8 mouse cellular contexts compared by ENCODE assay signal in the genomic region with DNA sequence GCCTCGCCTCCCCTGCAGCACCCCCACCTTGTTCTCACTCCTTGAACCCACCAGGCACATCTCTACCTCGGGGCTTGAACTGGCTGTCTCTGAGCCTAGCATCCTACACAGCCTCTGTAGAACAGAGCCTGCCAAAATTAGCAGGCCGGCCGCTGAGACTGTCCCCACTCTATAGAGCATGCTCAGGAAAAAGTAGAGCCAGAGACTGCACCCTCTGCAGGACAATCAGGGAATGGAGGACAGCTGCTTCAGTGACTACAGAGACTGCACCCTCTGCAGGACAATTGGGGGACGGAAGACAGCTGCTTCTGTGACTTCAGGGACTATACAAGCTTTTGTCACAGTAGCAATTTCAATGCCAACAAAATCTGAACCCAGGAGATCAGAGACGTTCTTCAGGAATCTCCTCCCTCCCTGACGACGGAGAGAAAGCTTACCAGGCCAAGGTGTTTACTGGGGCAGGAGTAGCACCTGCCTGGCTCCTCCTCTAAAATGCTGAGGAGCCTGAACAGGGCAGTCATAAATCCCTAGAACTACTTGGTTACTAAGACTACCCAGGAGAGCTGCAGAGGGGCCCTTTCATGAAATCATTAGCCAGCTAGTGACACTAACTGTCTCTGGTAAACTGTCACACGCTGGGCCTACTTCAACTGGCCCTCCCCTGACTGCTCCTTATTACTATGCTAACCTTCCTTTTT. TPM values are rescaled to one million over a fixed set of nuclear protein-coding genes. Genes with fewer than 3 reads are reported as not detected.
A peak's percentile ranks its signal among the peaks of the same experiment; 100 is the strongest.
DNase-seq lines count a peak whose midpoint lies in the region; ATAC-seq lines count a peak whose summit lies in the region.

No protein-coding gene starts in this region.

- no peaks in the 10 kb centered on the region for H3K9me3 ChIP-seq in heart, embryonic 11.5 days (replicated peaks; ENCODE audit: control insufficient read depth, low read length)
- peaks cover 3% of the 10 kb centered on the region; the same call in 1 of the 2 replicates for H3K9me3 ChIP-seq in embryonic facial prominence, embryonic 11.5 days (replicated peaks; ENCODE audit: control insufficient read depth, low read length)
- peaks cover 7% of the 10 kb centered on the region for H3K9me3 ChIP-seq in limb, embryonic 13.5 days
- H3K9me3 ChIP-seq in midbrain, embryonic 16.5 days (replicated peaks; ENCODE audit: control insufficient read depth, low read length, poor library complexity, severe bottlenecking) = no peaks in the 10 kb centered on the region

- DNase-seq in heart, adult 11 months = peak; percentile 96
- DNase-seq in embryonic facial prominence, embryonic 11.5 days (ENCODE audit: low spot score) = peak; percentile 80
- DNase-seq in heart, adult 8-10 months (ENCODE audit: low spot score) = peak; percentile 71
- peak; percentile 71 for DNase-seq in kidney, adult 9 months
- peak; percentile 27 to 53 for DNase-seq in spleen, postnatal 14 days (ENCODE audit: low spot score in 2 of 2)

- no peak overlapping the region for H3K9ac ChIP-seq in heart, embryonic 11.5 days (ENCODE audit: low read depth, low read length)
- no peak overlapping the region for H3K9ac ChIP-seq in embryonic facial prominence, embryonic 11.5 days (replicated peaks; ENCODE audit: low read length)
- no peak overlapping the region for H3K9ac ChIP-seq in limb, embryonic 13.5 days
- H3K9ac ChIP-seq in midbrain, embryonic 16.5 days (ENCODE audit: low read depth, low read length) = 0 out of 2 replicates have a peak overlapping the region, but pooled peaks have one; percentile 32

- H3K4me3 ChIP-seq in heart, embryonic 11.5 days (ENCODE audit: low read depth, low read length) = no peak overlapping the region
- no peak overlapping the region for H3K4me3 ChIP-seq in embryonic facial prominence, embryonic 11.5 days (ENCODE audit: low read depth, low read length)
- no peak overlapping the region for H3K4me3 ChIP-seq in limb, embryonic 13.5 days
- no peak overlapping the region for H3K4me3 ChIP-seq in midbrain, embryonic 16.5 days (ENCODE audit: low read depth, low read length)

- WGBS in heart, embryonic 11.5 days (ENCODE audit: insufficient replicate concordance) = 29% methylated on average over 9 of the region's 9 CpGs
- 34% methylated on average over 9 of the region's 9 CpGs for WGBS in embryonic facial prominence, embryonic 11.5 days
- 31% methylated on average over 9 of the region's 9 CpGs for WGBS in limb, embryonic 13.5 days
- 29% methylated on average over 9 of the region's 9 CpGs for WGBS in midbrain, embryonic 16.5 days

- H3K36me3 ChIP-seq in heart, embryonic 11.5 days (ENCODE audit: control insufficient read depth, insufficient read depth, low read length) = peaks cover 11% of the 10 kb centered on the region
- H3K36me3 ChIP-seq in embryonic facial prominence, embryonic 11.5 days (replicated peaks; ENCODE audit: control insufficient read depth, insufficient read depth, low read depth, low read length) = peaks cover 12% of the 10 kb centered on the region
- H3K36me3 ChIP-seq in limb, embryonic 13.5 days = peaks cover 51% of the 10 kb centered on the region
- H3K36me3 ChIP-seq in midbrain, embryonic 16.5 days (ENCODE audit: control insufficient read depth, insufficient read depth, low read length) = no peaks in the 10 kb centered on the region

- H3K4me2 ChIP-seq in heart, embryonic 11.5 days = no peak overlapping the region
- no peak overlapping the region for H3K4me2 ChIP-seq in embryonic facial prominence, embryonic 11.5 days (ENCODE audit: low read depth, low read length)
- H3K4me2 ChIP-seq in limb, embryonic 13.5 days (replicated peaks) = no peak overlapping the region
- H3K4me2 ChIP-seq in midbrain, embryonic 16.5 days (ENCODE audit: low read length) = no peak overlapping the region

- peaks cover 14% of the 10 kb centered on the region for H3K4me1 ChIP-seq in heart, embryonic 11.5 days (ENCODE audit: control insufficient read depth, insufficient read depth, low read length)
- H3K4me1 ChIP-seq in embryonic facial prominence, embryonic 11.5 days (ENCODE audit: control insufficient read depth, insufficient read depth, low read length) = no peaks in the 10 kb centered on the region
- no peaks in the 10 kb centered on the region for H3K4me1 ChIP-seq in limb, embryonic 13.5 days
- peaks cover 5% of the 10 kb centered on the region for H3K4me1 ChIP-seq in midbrain, embryonic 16.5 days (ENCODE audit: control insufficient read depth, insufficient read depth, low read length)

- no peak overlapping the region for H3K27ac ChIP-seq in heart, embryonic 11.5 days (ENCODE audit: low read depth, low read length)
- no peak overlapping the region for H3K27ac ChIP-seq in embryonic facial prominence, embryonic 11.5 days (replicated peaks; ENCODE audit: low read depth, low read length)
- no peak overlapping the region for H3K27ac ChIP-seq in limb, embryonic 13.5 days
- no peak overlapping the region for H3K27ac ChIP-seq in midbrain, embryonic 16.5 days (ENCODE audit: low read length)

- H3K27me3 ChIP-seq in heart, embryonic 11.5 days (ENCODE audit: control insufficient read depth, insufficient read depth, low read length) = no peaks in the 10 kb centered on the region
- no peaks in the 10 kb centered on the region for H3K27me3 ChIP-seq in embryonic facial prominence, embryonic 11.5 days (ENCODE audit: control insufficient read depth, insufficient read depth, low read length)
- no peaks in the 10 kb centered on the region for H3K27me3 ChIP-seq in limb, embryonic 13.5 days
- no peaks in the 10 kb centered on the region for H3K27me3 ChIP-seq in midbrain, embryonic 16.5 days (ENCODE audit: control insufficient read depth, insufficient read depth, low read depth, low read length)

- ATAC-seq in heart, embryonic 11.5 days (replicated peaks; ENCODE audit: insufficient number of reproducible peaks, low FRiP score, low TSS enrichment) = no peak
- ATAC-seq in embryonic facial prominence, embryonic 11.5 days (replicated peaks; ENCODE audit: insufficient number of reproducible peaks, low FRiP score, low TSS enrichment, low read depth) = peak; percentile 50
- ATAC-seq in limb, embryonic 13.5 days (ENCODE audit: low FRiP score, low read depth) = peak; percentile 72; the same call in 1 of the 2 replicates
- ATAC-seq in midbrain, embryonic 16.5 days = peak; percentile 82

RNA-seq across cellular contexts. Expression of a gene that starts 33.0 kb away (rescaled TPM):
- 0.25 and 0.26 TPM in 2 replicates for polyA plus RNA-seq in heart, embryonic 11.5 days (2014; fragmentation: Nextera tagmentation; extraction: Ambion mirVana)
- 0.18 TPM in 1 of 2 replicates, not detected in the other for polyA plus RNA-seq in embryonic facial prominence, embryonic 11.5 days (2014; fragmentation: Nextera tagmentation; extraction: Ambion mirVana)
- total RNA-seq in heart, adult 8-10 months (2022) = not detected
- 0.17 and 0.34 TPM in 2 replicates for polyA plus RNA-seq in limb, embryonic 13.5 days (2015; fragmentation: Nextera tagmentation; extraction: Ambion mirVana)
- polyA plus RNA-seq in midbrain, embryonic 16.5 days (2015; fragmentation: Nextera tagmentation; extraction: Ambion mirVana) = 1.5 and 2.6 TPM in 2 replicates

RNA-seq across cellular contexts. Expression of a gene that starts 58.7 kb away (rescaled TPM):
- polyA plus RNA-seq in heart, embryonic 11.5 days (2014; fragmentation: Nextera tagmentation; extraction: Ambion mirVana) = 11.8 and 12.5 TPM in 2 replicates
- polyA plus RNA-seq in embryonic facial prominence, embryonic 11.5 days (2014; fragmentation: Nextera tagmentation; extraction: Ambion mirVana) = 12.4 and 12.7 TPM in 2 replicates
- total RNA-seq in heart, adult 8-10 months (2022) = 100 to 1,000 TPM; 150 to 171 (median 156) TPM
- 18.1 and 18.2 TPM in 2 replicates for polyA plus RNA-seq in limb, embryonic 13.5 days (2015; fragmentation: Nextera tagmentation; extraction: Ambion mirVana)
- 8.5 and 9.4 TPM in 2 replicates for polyA plus RNA-seq in midbrain, embryonic 16.5 days (2015; fragmentation: Nextera tagmentation; extraction: Ambion mirVana)

Comparison
In these comparisons a context has a peak if more than half of its experiments do, and no peak if none do; other contexts are left out.
1. DNase-seq: peak in every context shown above with its lines; median percentile 96 in heart, adult 11 months; 80 in embryonic facial prominence, embryonic 11.5 days; 71 in heart, adult 8-10 months; 71 in kidney, adult 9 months; 40 in spleen, postnatal 14 days.